Mouse (Mus musculus) small intestine, adult 10 weeks (tissue): ENCODE results near the gene Rcor2. TPM values are rescaled to one million over a fixed set of nuclear protein-coding genes. Genes with fewer than 3 reads are reported as not detected.

Experiments used
- polyA plus RNA-seq: library from polyadenylated mRNA; stranded (reverse); fragments of 350-450 nt; fragmentation: Illumina TruSeq; extraction: RNeasy Lipid Tissue Mini Kit (QIAGEN cat#74804); gene quantifications from one replicate; pipeline ENCODE4 v1.2.3, GENCODE M21; 2014; ENCODE audit warnings: low replicate concordance

Gene Rcor2
- not detected for polyA plus RNA-seq

DNA sequence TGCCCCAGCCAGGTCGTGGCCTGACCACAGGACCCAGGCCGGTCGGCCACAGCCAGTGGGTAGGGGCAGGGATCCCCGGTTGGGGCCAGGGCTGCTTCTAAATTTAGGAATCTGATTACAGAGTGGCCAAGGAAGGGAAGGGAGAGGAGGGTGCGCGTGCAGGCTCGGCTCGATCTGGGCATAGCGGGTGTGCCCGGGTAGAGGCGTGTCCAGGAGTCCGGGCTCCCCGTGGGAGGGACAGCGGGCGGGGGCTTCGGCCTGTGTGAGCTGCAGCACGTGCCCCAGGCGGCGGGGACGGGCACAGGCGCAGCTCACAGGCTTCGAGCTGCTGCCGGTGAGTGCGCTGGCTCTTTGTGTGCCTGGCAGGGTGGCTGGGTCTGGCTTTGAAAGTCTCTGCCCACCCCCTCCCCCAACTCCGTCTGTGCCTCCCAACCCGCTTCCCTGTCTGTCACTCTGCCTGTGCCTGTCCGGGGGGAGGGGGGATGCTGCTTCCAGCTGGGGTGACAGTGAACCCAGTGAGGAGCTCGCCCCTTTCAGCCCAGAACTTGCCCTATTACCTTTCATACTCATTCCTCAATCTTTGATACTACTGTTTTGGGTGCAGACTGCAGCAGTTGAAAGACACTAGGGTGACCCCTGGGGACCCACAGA lies at the start of gene Rcor2:
Rcor2 (plus strand) TSS at position 235 of the 651 bp plus-strand sequence.

DNA sequence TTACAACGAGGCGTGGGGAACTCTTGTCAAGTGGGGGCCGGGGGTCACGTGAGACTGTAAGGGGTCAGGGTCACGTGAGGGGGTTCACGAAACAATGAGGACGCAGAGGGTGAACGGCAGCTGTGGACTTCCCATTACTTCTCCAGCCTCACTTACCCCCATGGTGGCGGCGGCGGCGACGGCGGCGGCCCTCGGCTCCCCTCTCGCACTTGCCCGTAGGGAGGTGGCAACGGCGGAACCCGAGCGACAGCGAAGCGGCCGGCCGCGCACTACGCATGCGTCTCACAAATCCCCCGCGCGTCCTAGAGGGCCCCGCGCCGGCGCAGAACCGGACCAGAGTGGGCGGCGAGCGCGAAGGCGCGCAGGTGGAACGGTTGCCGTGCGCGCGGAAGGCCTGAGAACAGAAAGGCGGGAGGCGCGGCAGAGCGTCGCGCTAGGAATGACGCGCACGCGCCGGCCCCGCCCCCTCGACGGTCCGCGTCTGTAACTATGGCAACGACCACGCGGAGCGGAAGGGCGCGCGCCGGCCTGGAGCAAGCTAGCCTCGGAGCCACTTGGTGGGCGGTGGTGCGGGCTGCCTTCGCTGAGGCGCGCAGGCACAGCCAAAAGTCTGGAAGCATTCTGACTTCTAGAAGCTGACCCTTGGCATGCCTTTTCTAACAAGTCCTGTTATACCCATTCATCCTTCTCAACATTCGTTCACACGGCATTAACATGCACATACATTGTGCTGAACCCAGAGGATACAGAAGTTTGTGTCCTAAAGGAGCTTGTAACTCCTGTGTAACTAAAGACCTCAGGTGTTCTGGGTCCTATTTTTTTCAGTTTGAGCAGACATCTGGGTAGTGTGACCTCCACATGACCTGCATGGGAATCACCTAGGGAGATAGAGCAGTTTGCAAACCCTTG lies 26.1 kb upstream of the Rcor2 start, which contains the start of gene Naa40:
Naa40 (minus strand) TSS at position 402 of the 909 bp plus-strand sequence.

Other genes starting within 250 kb of the Rcor2 start
- gene Fermt3, start 247.9 kb upstream of the Rcor2 start, polyA plus RNA-seq = 0.15 TPM
- gene Stip1, start 227.4 kb upstream of the Rcor2 start, polyA plus RNA-seq = 19.6 TPM
- 1.7 TPM for gene Macrod1, start 210.5 kb upstream of the Rcor2 start, polyA plus RNA-seq
- gene Flrt1, start 161.6 kb upstream of the Rcor2 start, polyA plus RNA-seq = not detected
- 7.0 TPM for gene Otub1, start 61.0 kb upstream of the Rcor2 start, polyA plus RNA-seq
- 78.7 TPM for gene Cox8a, start 49.7 kb upstream of the Rcor2 start, polyA plus RNA-seq
- 7.6 TPM for gene Naa40, start 26.1 kb upstream of the Rcor2 start, polyA plus RNA-seq
- gene Mark2, start 74.5 kb downstream of the Rcor2 start, polyA plus RNA-seq = 48.2 TPM
- gene Spindoc, start 115.7 kb downstream of the Rcor2 start, polyA plus RNA-seq = 1.6 TPM
- 4.3 TPM for gene 2700081O15Rik, start 150.3 kb downstream of the Rcor2 start, polyA plus RNA-seq
- 356 TPM for gene Rtn3, start 216.0 kb downstream of the Rcor2 start, polyA plus RNA-seq
- gene Atl3, start 226.7 kb downstream of the Rcor2 start, polyA plus RNA-seq = 52.6 TPM